Mouse (Mus musculus) kidney, adult 2 months (tissue): Measurements from ENCODE around the gene Olfr1135.

Experiments used
- CTCF ChIP-seq: fragments of 200-500 bp; conservative IDR thresholded peaks from 2 replicates; pipeline ENCODE4 v1.5.1; 2011; ENCODE audit warnings: low read depth, mild to moderate bottlenecking, control low read depth, low read length, moderate library complexity, mixed read lengths; ENCODE audit not compliant: insufficient read depth, insufficient read length
- POLR2A ChIP-seq: fragments of 200-500 bp; IDR thresholded peaks from one replicate; pipeline ENCODE4 v1.6.1; 2011; ENCODE audit warnings: low read depth, low read length, control low read depth

- TF ChIP-seq CTCF (no peak), POLR2A (no peak)
Observed at GRCm38 (mm10) chr2:87658360-87658759, 15.1 kb downstream of the Olfr1135 start, which contains the start of gene Olfr1134.
